Mouse (Mus musculus) gastrocnemius, adult 2 months (tissue): ENCODE measurements around the gene Esrrb. TPM values are rescaled to one million over a fixed set of nuclear protein-coding genes. Genes with fewer than 3 reads are reported as not detected.

Experiments used
- DNase-seq: peaks from one replicate; pipeline ENCODE4 v3.0.0; 2022
- H3K27ac ChIP-seq: fragments of 200-600 bp; 2 replicates; pipeline ENCODE4 v1.8.1; 2022; ENCODE audit warnings: mild to moderate bottlenecking
- H3K4me3 ChIP-seq: fragments of 200-600 bp; 2 replicates; pipeline ENCODE4 v1.8.1; 2022; ENCODE audit warnings: mild to moderate bottlenecking, moderate library complexity
- CTCF ChIP-seq: fragments of 200-600 bp; IDR thresholded peaks from 2 replicates; pipeline ENCODE4 v1.8.1; 2022; ENCODE audit warnings: antibody characterized with exemption, mild to moderate bottlenecking, moderate library complexity
- intact Hi-C: fragments of 180-260 bp; cut with DNase I; formaldehyde crosslinking; loops from one replicate; pipeline ENCODE4 v1.15.1; 2025
- total RNA-seq, 2 experiments: library from RNA; stranded (reverse); gene quantifications; 2 replicates each; pipeline ENCODE4 v1.2.3; 2021

Esrrb gene
- total RNA-seq, 2 experiments from 2014 or later: 5.4 to 11.5 TPM

DNA sequence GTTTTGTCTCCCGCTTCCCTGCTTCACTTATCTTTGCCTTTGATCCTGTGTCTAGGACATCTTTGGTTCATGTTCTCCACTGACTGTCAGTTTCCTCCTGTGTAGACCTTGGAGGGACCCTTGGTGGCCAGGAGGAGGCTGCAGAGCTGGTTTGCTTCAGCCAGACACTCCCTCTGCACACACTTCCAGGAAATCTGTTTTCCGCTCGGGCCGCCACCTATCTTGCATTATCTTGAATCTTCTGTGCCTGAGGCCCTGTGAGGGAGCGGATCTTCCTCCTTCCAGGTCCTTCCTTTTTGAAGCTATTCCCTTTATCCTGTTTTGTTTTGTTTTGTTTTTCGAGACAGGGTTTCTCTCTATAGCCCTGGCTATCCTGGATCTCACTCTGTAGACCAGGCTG is 121.1 kb downstream of the Esrrb start:
- no peak overlapping the region for H3K27ac ChIP-seq
- H3K4me3 ChIP-seq: no peak overlapping the region
- intact Hi-C loops: no loop called here
- DNase-seq: no peak
- no peak for TF ChIP-seq CTCF

DNA sequence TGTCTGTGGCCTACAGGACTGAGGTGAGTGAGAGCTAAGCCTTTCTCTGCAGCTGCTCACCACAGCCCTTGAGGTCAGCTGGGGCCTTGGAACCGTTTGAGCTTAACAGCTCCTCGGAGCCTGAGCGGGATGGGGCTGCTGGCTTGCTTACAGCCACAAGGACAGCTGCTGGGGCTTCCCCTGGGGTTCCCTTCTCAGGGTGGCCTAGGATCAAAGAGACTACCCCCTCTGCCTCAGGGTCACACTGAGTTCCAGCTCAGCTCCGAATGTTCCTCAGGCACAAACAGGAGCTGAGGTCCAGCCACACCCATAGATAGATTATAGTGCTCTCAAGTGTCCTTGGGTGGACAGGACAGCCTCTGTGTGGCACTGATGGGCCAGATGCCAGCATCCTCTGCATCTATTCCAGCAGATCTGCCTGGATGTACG is 122.5 kb downstream of the Esrrb start:
- Histone ChIP-seq H3K4me3 (no peak overlapping the region), H3K27ac (no peak overlapping the region)
- DNase-seq: peak; percentile 77
- TF ChIP-seq CTCF: no peak
- intact Hi-C loops: no loop called here

DNA sequence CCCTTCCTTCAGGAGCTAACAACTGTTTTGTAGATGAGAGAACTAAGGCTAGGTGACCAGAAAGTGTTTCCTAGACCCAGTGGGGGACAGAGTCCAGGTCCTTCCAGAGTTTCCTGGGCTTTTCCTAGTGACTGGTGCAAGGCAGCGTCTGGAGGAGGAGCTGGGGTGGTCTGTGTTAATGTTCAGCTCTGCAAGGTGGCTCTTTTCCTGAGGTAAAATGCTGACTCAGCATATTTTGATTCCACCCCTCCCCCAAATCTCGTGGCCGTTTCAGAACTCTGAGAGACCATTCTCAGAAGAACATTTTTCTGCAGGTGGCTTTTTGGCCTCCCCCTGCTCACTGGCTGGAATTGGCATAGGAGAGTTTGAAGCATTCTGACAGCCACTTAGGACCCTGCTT is 127.1 kb downstream of the Esrrb start:
- no peak overlapping the region for H3K27ac ChIP-seq
- intact Hi-C loops: no loop called here

DNA sequence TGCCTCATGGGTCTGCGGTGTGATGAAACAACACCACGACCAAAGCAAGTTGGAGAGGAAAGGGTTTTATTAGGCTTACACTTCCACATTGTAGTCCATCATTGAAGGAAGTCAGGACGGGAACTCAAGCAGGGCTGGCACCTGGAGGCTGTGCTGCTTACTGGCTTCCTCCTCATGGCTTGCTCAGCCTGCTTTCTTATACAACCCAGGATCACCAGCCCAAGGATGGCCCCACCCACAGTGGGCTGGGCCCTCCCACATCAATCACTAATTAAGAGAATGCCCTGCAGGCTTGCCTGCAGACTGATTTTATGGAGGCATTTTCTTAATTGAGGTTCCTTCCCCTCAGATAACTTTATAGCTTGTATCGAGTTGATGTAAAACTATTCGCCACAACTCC is 129.1 kb downstream of the Esrrb start:
- no peak overlapping the region for H3K4me3 ChIP-seq
- intact Hi-C loops: no loop called here
- no peak for TF ChIP-seq CTCF
- DNase-seq: no peak
- H3K27ac ChIP-seq: no peak overlapping the region

More for the DNA sequence above, 127.1 kb downstream of the Esrrb start:
- H3K4me3 ChIP-seq: no peak overlapping the region
- no peak for TF ChIP-seq CTCF
- DNase-seq: no peak

DNA sequence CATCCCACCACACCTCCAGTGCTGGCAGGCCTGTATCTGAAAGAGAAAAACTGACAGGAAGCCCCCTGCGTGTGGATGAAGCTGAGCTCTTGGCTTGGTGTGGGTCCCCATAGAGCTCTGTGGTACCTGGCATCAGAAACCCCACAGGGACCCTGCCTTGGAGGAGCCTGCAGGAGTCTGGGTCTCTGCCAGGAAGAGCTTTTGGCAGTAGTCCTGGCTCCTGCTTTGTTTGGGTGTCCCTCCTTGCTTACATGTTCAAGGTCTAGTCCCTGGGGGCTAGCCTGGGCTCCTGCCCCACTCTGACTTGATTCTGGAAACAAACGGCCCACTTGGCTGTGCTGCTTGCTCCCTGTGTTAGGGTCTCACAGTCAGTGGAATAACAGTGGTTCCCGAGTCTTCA is 130.6 kb downstream of the Esrrb start:
- intact Hi-C loops: no loop called here
- no peak for DNase-seq
- no peak overlapping the region for H3K4me3 ChIP-seq
- no peak for TF ChIP-seq CTCF
- H3K27ac ChIP-seq: no peak overlapping the region

DNA sequence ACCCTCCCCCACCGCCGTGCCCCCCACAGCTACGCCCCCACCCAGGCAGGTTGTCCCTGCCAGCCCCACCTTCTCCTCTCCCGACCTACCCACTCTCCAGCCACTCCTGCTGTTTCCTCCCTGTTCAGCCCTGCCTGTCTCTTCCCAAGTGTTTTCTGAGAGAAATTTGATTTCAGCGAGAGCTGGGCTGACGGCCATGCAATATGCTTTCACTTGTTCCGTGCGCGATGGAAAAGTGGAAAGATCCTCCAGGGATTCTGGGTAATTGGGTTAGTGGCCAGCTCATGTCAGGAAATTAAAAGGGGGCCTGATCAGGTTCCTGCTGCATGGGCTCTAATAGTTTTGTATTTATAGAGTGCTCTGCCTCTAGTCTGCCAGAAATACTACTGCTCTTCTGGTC is 131.9 kb downstream of the Esrrb start:
- peak overlapping the region; percentile 63 for H3K4me3 ChIP-seq
- TF ChIP-seq CTCF: no peak
- DNase-seq: peak; percentile 47
- H3K27ac ChIP-seq: peak overlapping the region; percentile 75
- intact Hi-C loops: no loop called here

DNA sequence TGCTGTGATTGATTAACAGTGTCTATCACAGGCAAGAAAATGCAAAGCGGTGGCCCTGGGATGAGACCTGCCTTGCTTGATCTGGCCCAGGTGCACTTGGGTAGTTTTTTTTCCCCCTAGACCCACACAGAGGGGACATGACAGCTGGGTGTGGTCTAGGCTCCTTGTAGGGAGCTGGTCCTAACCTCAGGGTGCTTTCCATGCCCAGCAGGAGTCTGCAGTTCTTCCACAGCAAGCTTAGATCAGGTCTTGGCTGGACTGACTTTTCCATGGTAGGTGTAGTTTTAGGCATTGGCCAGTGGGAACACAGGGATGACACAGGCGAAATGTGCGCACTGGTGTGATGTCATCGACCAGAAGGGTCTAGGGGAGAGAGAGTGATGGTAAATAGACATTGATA is 136.2 kb downstream of the Esrrb start:
- no peak overlapping the region for H3K4me3 ChIP-seq
- no peak for TF ChIP-seq CTCF
- no peak overlapping the region for H3K27ac ChIP-seq
- intact Hi-C loops: no loop called here
- no peak for DNase-seq

DNA sequence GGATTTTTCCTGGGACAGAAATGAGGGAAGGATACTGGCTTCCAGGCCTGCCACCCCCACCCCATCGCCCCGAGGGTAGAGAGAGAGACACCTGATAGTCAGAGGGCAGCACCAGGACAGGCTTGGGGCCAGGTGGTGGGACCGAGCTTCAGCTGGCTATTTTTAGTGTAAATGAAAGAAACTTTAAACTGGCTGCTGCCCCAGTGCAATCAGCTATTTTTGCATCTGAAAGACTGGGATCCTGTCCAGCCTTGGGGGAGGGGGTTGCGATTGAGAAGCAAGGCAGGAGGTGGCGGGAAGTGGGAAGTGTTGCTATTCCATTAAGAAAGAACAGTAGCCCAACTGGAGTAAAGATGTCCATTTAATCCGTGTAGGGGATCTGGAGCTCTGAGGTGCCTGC is 137.8 kb downstream of the Esrrb start:
- no peak for TF ChIP-seq CTCF
- DNase-seq: peak; percentile 89
- Histone ChIP-seq H3K4me3 (0 out of 2 replicates have a peak overlapping the region, but pooled peaks have one; percentile 7), H3K27ac (peak overlapping the region; percentile 68)
- intact Hi-C loops: no loop called here

DNA sequence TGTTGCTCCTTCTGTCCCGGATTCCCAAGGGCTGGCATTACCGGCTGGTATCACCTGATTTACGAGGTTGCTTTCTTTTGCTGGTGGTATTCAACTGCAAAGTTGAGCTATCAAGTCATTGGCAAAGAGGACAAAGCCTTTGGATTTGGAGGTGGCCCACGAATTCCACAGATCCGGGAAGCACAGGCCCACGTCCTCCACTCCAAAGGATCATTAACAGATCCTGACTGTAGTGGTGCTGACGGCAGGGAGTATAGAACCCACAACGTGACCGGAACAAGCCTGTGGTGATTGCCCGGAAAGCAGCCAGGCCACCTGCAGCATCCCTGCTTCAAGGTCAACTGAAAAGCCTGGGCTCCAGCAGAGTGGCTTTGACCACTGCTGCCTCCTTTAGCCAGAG is 140.8 kb downstream of the Esrrb start:
- H3K27ac ChIP-seq: no peak overlapping the region
- DNase-seq: no peak
- no peak for TF ChIP-seq CTCF
- intact Hi-C loops: no loop called here
- no peak overlapping the region for H3K4me3 ChIP-seq

DNA sequence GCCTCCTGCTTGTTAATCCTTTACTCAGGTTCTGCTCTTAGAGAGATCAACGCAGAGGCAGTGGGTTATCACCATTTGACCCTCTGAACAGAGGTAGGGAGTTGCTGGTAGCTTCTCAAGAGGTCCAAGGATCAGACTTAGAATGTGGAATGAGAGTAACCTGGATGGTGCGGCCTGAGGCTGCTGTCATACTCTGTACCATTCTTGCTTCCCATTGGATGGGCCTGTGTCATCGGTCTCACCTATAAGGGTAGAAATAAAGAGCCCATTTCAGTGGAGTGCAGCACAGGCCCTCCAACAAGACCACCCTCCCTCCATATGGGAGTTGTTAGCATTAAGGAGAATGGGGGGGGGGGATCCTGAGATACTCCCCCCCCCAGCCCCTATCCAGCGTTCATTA is 143.0 kb downstream of the Esrrb start:
- no peak for TF ChIP-seq CTCF
- intact Hi-C loops: no loop called here
- H3K4me3 ChIP-seq: no peak overlapping the region
- no peak overlapping the region for H3K27ac ChIP-seq
- no peak for DNase-seq

DNA sequence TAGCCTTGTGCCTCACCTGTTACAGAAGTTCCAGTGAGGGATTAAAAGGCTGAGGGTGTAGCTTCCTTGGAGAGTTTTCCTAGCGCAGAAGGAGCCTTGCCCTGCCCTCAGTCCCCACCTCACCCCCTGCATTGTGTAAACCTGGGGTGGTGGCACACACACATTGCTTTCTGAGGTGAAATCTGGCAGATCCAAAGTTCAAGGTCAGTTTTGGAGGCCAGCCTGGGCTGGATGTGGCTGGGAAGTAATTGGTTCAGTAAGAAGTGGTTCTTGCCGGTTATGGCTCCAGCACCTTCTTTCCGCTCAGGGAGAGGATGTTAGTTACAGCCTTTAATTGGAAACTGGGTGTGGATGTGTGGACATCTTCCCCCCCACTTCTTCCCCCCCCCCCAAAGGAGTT is 143.4 kb downstream of the Esrrb start:
- intact Hi-C loops: no loop called here
- Histone ChIP-seq H3K4me3 (no peak overlapping the region), H3K27ac (no peak overlapping the region)
- no peak for DNase-seq
- TF ChIP-seq CTCF: no peak

DNA sequence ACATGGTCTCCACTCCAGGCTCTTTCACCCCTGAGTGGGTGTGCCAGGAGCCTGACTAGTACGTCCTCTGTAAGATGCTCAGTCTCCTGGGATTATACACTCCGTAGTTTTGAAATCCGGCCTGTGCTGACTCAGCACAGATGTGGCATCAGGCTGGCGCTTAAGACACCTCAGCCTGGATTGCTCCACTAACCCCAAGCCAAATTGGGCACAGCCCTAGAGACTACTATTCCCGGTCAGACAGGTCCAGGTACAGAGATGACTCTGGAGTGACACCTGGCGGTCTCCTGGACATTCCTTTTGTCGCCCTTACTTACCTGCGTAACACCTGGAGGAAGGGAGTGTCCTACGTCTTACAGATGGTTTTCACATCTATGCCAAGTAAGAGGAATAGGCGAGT is 146.8 kb downstream of the Esrrb start:
- no peak for TF ChIP-seq CTCF
- intact Hi-C loops: no loop called here
- H3K4me3 ChIP-seq: no peak overlapping the region
- peak; percentile 33 for DNase-seq
- no peak overlapping the region for H3K27ac ChIP-seq

DNA sequence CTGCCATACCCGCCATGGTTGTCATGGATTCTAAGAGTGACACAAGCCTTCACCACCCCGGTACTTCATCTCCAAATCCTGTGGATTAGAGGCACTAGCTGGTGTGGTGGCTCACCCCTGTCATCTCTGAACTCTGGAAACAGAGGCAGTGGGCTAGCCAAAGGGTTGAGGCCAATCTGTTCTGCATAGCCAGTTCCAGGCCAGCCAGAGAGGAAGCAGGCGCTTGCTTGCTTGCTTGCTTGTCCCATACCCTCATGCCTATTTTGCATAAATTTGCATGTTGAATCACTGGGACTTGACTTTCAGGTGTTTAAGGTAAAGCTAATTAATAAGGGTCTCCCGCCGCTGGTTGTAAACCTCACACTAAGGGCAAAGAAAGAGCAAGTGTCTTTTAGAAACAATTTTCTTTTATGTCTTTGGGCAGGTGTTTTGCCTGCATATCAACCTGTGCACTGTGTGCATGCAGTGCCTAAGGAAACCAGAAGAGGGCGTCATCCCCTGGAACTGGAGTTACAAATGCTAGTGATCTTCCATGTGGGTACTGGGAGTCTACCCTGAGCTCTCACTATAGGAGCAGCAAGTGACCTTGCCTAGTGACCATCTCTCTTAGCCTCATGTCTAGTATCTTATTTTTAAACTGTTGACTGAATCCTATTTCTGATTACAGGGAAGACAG is 147.5 kb downstream of the Esrrb start:
- Histone ChIP-seq H3K27ac (no peak overlapping the region), H3K4me3 (no peak overlapping the region)
- peak; percentile 37 for TF ChIP-seq CTCF
- intact Hi-C loops: no loop called here
- DNase-seq: no peak

DNA sequence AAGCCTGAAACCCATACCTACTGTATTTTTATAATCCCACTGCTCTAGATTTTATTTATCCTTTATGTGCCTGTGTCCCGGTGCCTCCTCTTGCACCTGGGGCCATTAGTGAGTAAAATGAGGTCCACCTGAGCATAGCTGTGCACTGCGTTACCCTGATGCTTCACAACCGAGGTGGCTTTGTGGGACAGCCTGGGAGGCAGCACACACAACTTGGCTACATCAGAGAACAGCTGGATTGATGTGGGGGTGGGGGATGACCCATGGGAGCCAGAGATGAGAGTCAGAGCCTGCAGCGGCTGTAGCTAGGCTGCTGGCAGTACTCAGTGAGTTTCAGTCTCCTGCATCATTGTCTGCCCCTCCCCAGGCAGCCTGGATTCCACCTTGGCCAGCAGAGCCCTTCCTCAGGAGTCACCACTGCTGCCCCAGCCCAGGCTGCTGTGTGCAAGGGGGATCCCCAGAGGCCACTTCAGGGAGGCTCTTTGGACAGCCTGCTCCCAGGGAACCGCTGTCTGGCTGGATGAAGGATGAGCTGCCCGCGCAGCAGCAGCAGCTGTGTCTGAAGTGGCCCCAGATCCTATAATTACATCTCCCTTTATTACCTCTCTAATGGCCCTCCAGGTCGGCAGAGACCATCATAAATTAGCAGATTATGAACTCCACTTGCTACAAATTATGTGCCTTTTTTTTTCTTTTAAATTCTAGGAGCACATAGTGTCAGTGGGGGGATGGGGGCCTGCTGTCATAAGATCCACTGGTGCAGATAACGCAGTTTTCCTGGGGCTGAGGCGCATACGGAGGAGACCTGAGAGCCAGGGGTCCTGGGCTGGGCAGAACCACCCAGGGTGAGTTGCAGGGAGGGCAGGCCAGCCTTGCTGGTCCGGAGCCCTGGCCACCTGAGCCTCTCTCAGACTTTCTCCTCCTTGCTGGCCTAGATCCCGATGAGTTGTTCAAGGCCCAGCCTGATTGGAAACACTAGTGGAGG is 148.7 kb downstream of the Esrrb start:
- intact Hi-C loops: no loop called here
- DNase-seq: no peak
- Histone ChIP-seq H3K4me3 (no peak overlapping the region), H3K27ac (no peak overlapping the region)
- TF ChIP-seq CTCF: no peak
